Mouse (Mus musculus) lung, postnatal 0 days (tissue): ENCODE measurements around the gene Lmtk3. TPM values are rescaled to one million over a fixed set of nuclear protein-coding genes. Genes with fewer than 3 reads are reported as not detected.

Source experiments
- ATAC-seq: fragments of 200-750 bp; cut with Nextera tagmentation; 2 replicates; pipeline ENCODE4 v1.8.0; 2017; ENCODE audit warnings: moderate library complexity
- DNase-seq: peaks from one replicate; pipeline ENCODE4 v3.0.0-alpha.2; 2016; ENCODE audit warnings: low spot score
- H3K27ac ChIP-seq: fragments of 300-500 bp; sonication (generic); 2 replicates; pipeline ENCODE4 v1.5.1; 2014; ENCODE audit warnings: antibody characterized with exemption, mild to moderate bottlenecking, low read length, mixed read lengths
- H3K27me3 ChIP-seq: fragments of 300-500 bp; sonication (generic); replicated peaks from 2 replicates; pipeline ENCODE4 v1.6.1; 2014; ENCODE audit warnings: low read length, mixed read lengths; ENCODE audit not compliant: insufficient read depth
- H3K36me3 ChIP-seq: fragments of 300-500 bp; sonication (generic); 2 replicates; pipeline ENCODE4 v1.6.1; 2014; ENCODE audit warnings: low read length, mixed read lengths; ENCODE audit not compliant: insufficient read depth
- H3K4me1 ChIP-seq: fragments of 300-500 bp; sonication (generic); 2 replicates; pipeline ENCODE4 v1.6.1; 2014; ENCODE audit warnings: antibody characterized with exemption, low read depth, low read length, mixed read lengths; ENCODE audit not compliant: insufficient read depth
- H3K4me2 ChIP-seq: fragments of 300-500 bp; sonication (generic); replicated peaks from 2 replicates; pipeline ENCODE4 v1.6.1; 2014; ENCODE audit warnings: low read depth, mild to moderate bottlenecking, low read length, moderate library complexity, mixed read lengths
- H3K4me3 ChIP-seq: fragments of 300-500 bp; sonication (generic); 2 replicates; pipeline ENCODE4 v1.5.1; 2014; ENCODE audit warnings: low read depth, low read length
- H3K9ac ChIP-seq: fragments of 300-500 bp; sonication (generic); replicated peaks from 2 replicates; pipeline ENCODE4 v1.6.1; 2014; ENCODE audit warnings: low read depth, mild to moderate bottlenecking
- H3K9me3 ChIP-seq: fragments of 300-500 bp; sonication (generic); 2 replicates; pipeline ENCODE4 v1.6.1; 2016; ENCODE audit warnings: low read length, mixed read lengths
- CTCF ChIP-seq: IDR thresholded peaks from 2 replicates; pipeline ENCODE4 v1.5.1; 2016; ENCODE audit warnings: antibody characterized with exemption, mild to moderate bottlenecking
- EP300 ChIP-seq: IDR thresholded peaks from 2 replicates; pipeline ENCODE4 v1.6.1; 2016; ENCODE audit warnings: antibody characterized with exemption, mild to moderate bottlenecking, control low read depth
- WGBS: fragments of 180-500 bp; shearing (Covaris S2); extraction: QIAGEN DNeasy Blood & Tissue Kit; methylation state at CpG from one replicate; pipeline ENCODE4 v1.1.7; 2014; 5-methylcytosine and 5-hydroxymethylcytosine counted together
- polyA plus RNA-seq: library from polyadenylated mRNA; unstranded; fragments of >200 nt; fragmentation: Nextera tagmentation; extraction: Ambion mirVana; gene quantifications from 2 replicates; pipeline ENCODE4 v1.2.1, GENCODE M21; 2015

Lmtk3 gene
- polyA plus RNA-seq, 1 experiment from 2014 or later = 0.11 TPM

- no peak for TF ChIP-seq CTCF
- TF ChIP-seq EP300 = no peak
- H3K9ac ChIP-seq = no peak overlapping the region
- H3K4me3 ChIP-seq = no peak overlapping the region
- no peaks in the 10 kb centered on the region for H3K4me1 ChIP-seq
- 56% methylated on average over 7 of the region's 7 CpGs for WGBS
- ATAC-seq (no peak), DNase-seq (no peak)
- no peaks in the 10 kb centered on the region for H3K36me3 ChIP-seq
- no peak overlapping the region for H3K4me2 ChIP-seq
- no peak overlapping the region for H3K27ac ChIP-seq
- H3K9me3 ChIP-seq = no peaks in the 10 kb centered on the region
- no peaks in the 10 kb centered on the region for H3K27me3 ChIP-seq
Observed at GRCm38 (mm10) chr7:45775237-45775636, 8.3 kb upstream of the Lmtk3 start.

GRCm38 (mm10) chr7:45779081-45779641 lies 4.4 kb upstream of the Lmtk3 start:
- Histone ChIP-seq H3K4me2 (0 out of 2 replicates have a peak overlapping the region, but pooled peaks have one; percentile 8), H3K4me3 (no peak overlapping the region), H3K9me3 (no peaks in the 10 kb centered on the region), H3K4me1 (peaks cover 4% of the 10 kb centered on the region; the same call in 1 of the 2 replicates), H3K36me3 (no peaks in the 10 kb centered on the region), H3K9ac (no peak overlapping the region), H3K27me3 (peaks cover 2% of the 10 kb centered on the region; the same call in 1 of the 2 replicates), H3K27ac (no peak overlapping the region)
- TF ChIP-seq EP300 (no peak), CTCF (no peak)
- DNase-seq (no peak), ATAC-seq (0 out of 2 replicates have a peak, but pooled peaks have one; percentile 11)
- whole genome bisulfite sequencing = 21% methylated on average over 22 of the region's 22 CpGs

- no peak overlapping the region for H3K9ac ChIP-seq
- TF ChIP-seq EP300 (no peak), CTCF (no peak)
- H3K36me3 ChIP-seq = no peaks in the 10 kb centered on the region
- H3K27ac ChIP-seq = no peak overlapping the region
- H3K27me3 ChIP-seq = peaks cover 12% of the 10 kb centered on the region; the same call in 1 of the 2 replicates
- no peaks in the 10 kb centered on the region for H3K9me3 ChIP-seq
- H3K4me3 ChIP-seq = no peak overlapping the region
- ATAC-seq (no peak), DNase-seq (no peak)
- no peak overlapping the region for H3K4me2 ChIP-seq
- H3K4me1 ChIP-seq = peaks cover 4% of the 10 kb centered on the region; the same call in 1 of the 2 replicates
- 58% methylated on average over 4 of the region's 4 CpGs for WGBS
Observed at GRCm38 (mm10) chr7:45782271-45782670, 1.3 kb upstream of the Lmtk3 start.

GRCm38 (mm10) chr7:45784524-45785372 lies 1.2 kb downstream of the Lmtk3 start, which contains the start of gene Sult2b1:
Gene Sult2b1 (minus strand): TSS chr7:45784669.
- TF ChIP-seq CTCF = no peak
- no peak for TF ChIP-seq EP300
- Histone ChIP-seq H3K4me1 (peaks cover 4% of the 10 kb centered on the region; the same call in 1 of the 2 replicates), H3K27me3 (peaks cover 12% of the 10 kb centered on the region; the same call in 1 of the 2 replicates), H3K36me3 (no peaks in the 10 kb centered on the region), H3K27ac (no peak within 1 kb of the TSS), H3K9me3 (no peaks in the 10 kb centered on the region), H3K4me2 (peak within 1 kb of the TSS; percentile 85), H3K4me3 (peak within 1 kb of the TSS; percentile 49), H3K9ac (0 out of 2 replicates have a peak within 1 kb of the TSS, but pooled peaks have one; percentile 23)
- 24% methylated on average over 19 of the region's 20 CpGs for WGBS
- peak; percentile 45 for DNase-seq
- ATAC-seq = no peak

GRCm38 (mm10) chr7:45785388-45786135 lies 2.0 kb downstream of the Lmtk3 start:
- Histone ChIP-seq H3K9me3 (no peaks in the 10 kb centered on the region), H3K36me3 (no peaks in the 10 kb centered on the region), H3K4me3 (0 out of 2 replicates have a peak overlapping the region, but pooled peaks have one; percentile 19), H3K4me1 (peaks cover 4% of the 10 kb centered on the region; the same call in 1 of the 2 replicates), H3K4me2 (peak overlapping the region; percentile 54), H3K27ac (no peak overlapping the region), H3K27me3 (peaks cover 12% of the 10 kb centered on the region; the same call in 1 of the 2 replicates), H3K9ac (no peak overlapping the region)
- DNase-seq (no peak), ATAC-seq (no peak)
- WGBS = 1% methylated on average over 32 of the region's 42 CpGs
- TF ChIP-seq CTCF = no peak; the same call in 1 of the 2 replicates
- TF ChIP-seq EP300 = no peak

- WGBS = 2% methylated on average over 14 of the region's 14 CpGs
- TF ChIP-seq EP300 (no peak), CTCF (no peak)
- peaks cover 4% of the 10 kb centered on the region; the same call in 1 of the 2 replicates for H3K4me1 ChIP-seq
- no peaks in the 10 kb centered on the region for H3K9me3 ChIP-seq
- ATAC-seq (no peak), DNase-seq (no peak)
- no peak overlapping the region for H3K9ac ChIP-seq
- H3K27ac ChIP-seq = no peak overlapping the region
- peak overlapping the region; percentile 54 for H3K4me2 ChIP-seq
- H3K4me3 ChIP-seq = 0 out of 2 replicates have a peak overlapping the region, but pooled peaks have one; percentile 0
- peaks cover 12% of the 10 kb centered on the region; the same call in 1 of the 2 replicates for H3K27me3 ChIP-seq
- H3K36me3 ChIP-seq = no peaks in the 10 kb centered on the region
Observed at GRCm38 (mm10) chr7:45786136-45786578, 2.6 kb downstream of the Lmtk3 start.
